In the genomic region with DNA sequence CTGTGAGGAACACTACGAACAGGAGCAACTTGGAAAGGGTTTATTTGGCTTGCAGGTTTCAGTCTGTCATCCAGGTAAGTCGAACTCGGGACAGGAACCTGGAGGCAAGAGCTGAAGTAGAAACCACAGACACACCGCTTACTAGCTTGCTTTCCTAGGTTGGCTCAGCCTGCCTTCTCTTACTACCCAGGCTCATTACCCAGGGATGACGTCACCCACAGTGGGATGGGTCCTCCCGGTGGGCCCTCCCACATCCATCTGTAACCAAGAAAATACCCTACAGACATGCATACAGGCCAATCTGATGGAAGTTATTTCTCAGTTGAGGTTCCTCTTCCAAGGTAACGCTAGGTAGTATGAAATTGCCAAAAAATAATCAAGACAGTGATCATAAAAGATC, we compare ENCODE assay signal across 14 mouse cellular contexts. TPM values are rescaled to one million over a fixed set of nuclear protein-coding genes. Genes with fewer than 3 reads are reported as not detected.
A peak's percentile ranks its signal among the peaks of the same experiment; 100 is the strongest.
DNase-seq lines count a peak whose midpoint lies in the region; ATAC-seq lines count a peak whose summit lies in the region.
"Had no signal": no experiment of that assay in that cellular context is flagged by ENCODE, and none has a peak within 500 bp of the region (broad histone marks: within the 10 kb centered on the region; RNA-seq: fewer than 3 reads in every experiment).

No protein-coding gene starts in this region.

- H3K4me3 ChIP-seq in kidney, embryonic 14.5 days (ENCODE audit: low read length), result no peak overlapping the region
- H3K4me3 ChIP-seq: embryonic facial prominence, embryonic 15.5 days; erythroblast, embryonic 14.5 days; forebrain, embryonic 10.5 days; forebrain, embryonic 15.5 days; hindbrain, embryonic 12.5 days had no signal

- no peak for ATAC-seq in CD4-positive, CD25-positive, alpha-beta regulatory T cell, adult 4 months
- 0 out of 2 replicates have a peak, but pooled peaks have one; percentile 4 for ATAC-seq in megakaryocyte, adult 5-6 weeks (ENCODE audit: poor library complexity, severe bottlenecking)
- no peak for ATAC-seq in kidney, embryonic 14.5 days (ENCODE audit: low FRiP score, low TSS enrichment)
- ATAC-seq: forebrain, embryonic 15.5 days; hindbrain, embryonic 16.5 days had no signal

- no peak overlapping the region for H3K4me2 ChIP-seq in kidney, embryonic 14.5 days (replicated peaks; ENCODE audit: low read depth, low read length)
- H3K4me2 ChIP-seq: embryonic facial prominence, embryonic 15.5 days; forebrain, embryonic 15.5 days; hindbrain, embryonic 12.5 days had no signal

- H3K27ac ChIP-seq in kidney, embryonic 14.5 days (ENCODE audit: low read depth, low read length), result no peak overlapping the region
- H3K27ac ChIP-seq: embryonic facial prominence, embryonic 15.5 days; forebrain, embryonic 10.5 days; forebrain, embryonic 15.5 days; hindbrain, embryonic 12.5 days had no signal

- H3K4me1 ChIP-seq in kidney, embryonic 14.5 days (ENCODE audit: control insufficient read depth, insufficient read depth, low read length), result peaks cover 4% of the 10 kb centered on the region; the same call in 1 of the 2 replicates

- peak; percentile 9 for DNase-seq in CD4-positive, CD25-positive, alpha-beta regulatory T cell, adult 2 months (ENCODE audit: low read depth, low spot score)
- peak; percentile 20 for DNase-seq in 3T3-L1 (ENCODE audit: low read depth, low spot score)
- peak; percentile 35 for DNase-seq in NIH3T3 (ENCODE audit: low read depth)
- no peak for DNase-seq in lung, postnatal 4 days

- H3K36me3 ChIP-seq in kidney, embryonic 14.5 days (ENCODE audit: control insufficient read depth, insufficient read depth, low read length), result no peaks in the 10 kb centered on the region
- H3K36me3 ChIP-seq: embryonic facial prominence, embryonic 15.5 days; forebrain, embryonic 10.5 days; forebrain, embryonic 15.5 days; G1E; hindbrain, embryonic 12.5 days had no signal

- H3K27me3 ChIP-seq in kidney, embryonic 14.5 days (ENCODE audit: control insufficient read depth, insufficient read depth, low read length), result no peaks in the 10 kb centered on the region
- H3K27me3 ChIP-seq: forebrain, embryonic 15.5 days had no signal

- no peak overlapping the region for H3K9ac ChIP-seq in kidney, embryonic 14.5 days (ENCODE audit: low read depth, low read length)
- H3K9ac ChIP-seq: embryonic facial prominence, embryonic 15.5 days; forebrain, embryonic 15.5 days; hindbrain, embryonic 12.5 days had no signal

- H3K9me3 ChIP-seq in kidney, embryonic 14.5 days (ENCODE audit: control insufficient read depth, low read length), result no peaks in the 10 kb centered on the region
- H3K9me3 ChIP-seq: embryonic facial prominence, embryonic 15.5 days; forebrain, embryonic 15.5 days; hindbrain, embryonic 12.5 days had no signal

- WGBS in kidney, embryonic 14.5 days, result 87% methylated on average over 7 of the region's 7 CpGs

RNA-seq across cellular contexts. Expression of gene Intu, which starts 6.2 kb away (rescaled TPM):
- under 1 TPM; 0.17 to 0.33 TPM for polyA plus RNA-seq in CD4-positive, CD25-positive, alpha-beta regulatory T cell, adult 4 months (2017; shearing (Covaris generic))
- 0.56 and 1.4 TPM in 2 replicates for total RNA-seq in megakaryocyte, adult 5-6 weeks (2015)
- 0.61 and 0.73 TPM in 2 replicates for total RNA-seq in megakaryocyte, adult 5-6 weeks (2017)
- polyA plus RNA-seq in kidney, embryonic 14.5 days (2014; fragmentation: Nextera tagmentation; extraction: Ambion mirVana), result 2.7 and 5.1 TPM in 2 replicates

Comparison
In these comparisons a context has a peak if more than half of its experiments do, and no peak if none do; other contexts are left out.
1. DNase-seq: peak in CD4-positive, CD25-positive, alpha-beta regulatory T cell, adult 2 months (single experiment), 3T3-L1 (single experiment) and NIH3T3 (single experiment); none in lung, postnatal 4 days (0 of 2).